Mouse (Mus musculus) lung, embryonic 16.5 days (tissue): ENCODE results near the gene Prep. TPM values are rescaled to one million over a fixed set of nuclear protein-coding genes. Genes with fewer than 3 reads are reported as not detected.

ENCODE experiments used
- microRNA-seq: library from miRNA; unstranded; fragments of <30 nt; microRNA quantifications from one replicate; pipeline ENCODE4, GENCODE M21; 2016
- polyA plus RNA-seq: library from polyadenylated mRNA; unstranded; fragments of >200 nt; fragmentation: Nextera tagmentation; extraction: Ambion mirVana; gene quantifications from 2 replicates; pipeline ENCODE4 v1.2.1, GENCODE M21; 2015

Gene Prep
- polyA plus RNA-seq, 1 experiment from 2014 or later, result 37.1 TPM

Small RNA genes lying within 50 kb of the gene (microRNA-seq; reads per million reads assigned to microRNA genes)
- gene Gm23766, result not detected

Other genes starting within 250 kb of the Prep start
- 1.0 and 1.8 TPM in 2 replicates for gene Popdc3, start 110.9 kb downstream of the Prep start, polyA plus RNA-seq